Mouse (Mus musculus) heart, embryonic 10.5 days (tissue): ENCODE measurements around the gene Ptgis. TPM values are rescaled to one million over a fixed set of nuclear protein-coding genes. Genes with fewer than 3 reads are reported as not detected.

Experiments used
- DNase-seq: peaks from one replicate; pipeline ENCODE4 v3.0.0-alpha.2; 2017; ENCODE audit warnings: low spot score
- H3K27ac ChIP-seq: fragments of 300-500 bp; sonication (generic); 2 replicates; pipeline ENCODE4 v1.5.1; 2016; ENCODE audit warnings: mild to moderate bottlenecking
- H3K27me3 ChIP-seq: fragments of 300-500 bp; sonication (generic); 2 replicates; pipeline ENCODE4 v1.6.1; 2016; ENCODE audit warnings: mild to moderate bottlenecking; ENCODE audit not compliant: poor library complexity, insufficient read depth, severe bottlenecking
- H3K36me3 ChIP-seq: fragments of 300-500 bp; sonication (generic); 2 replicates; pipeline ENCODE4 v1.6.1; 2016; ENCODE audit warnings: mild to moderate bottlenecking, moderate library complexity
- H3K4me1 ChIP-seq: fragments of 300-500 bp; sonication (generic); 2 replicates; pipeline ENCODE4 v1.6.1; 2016; ENCODE audit warnings: mild to moderate bottlenecking
- H3K4me3 ChIP-seq: fragments of 300-500 bp; sonication (generic); 2 replicates; pipeline ENCODE4 v1.5.1; 2016; ENCODE audit warnings: mild to moderate bottlenecking, moderate library complexity
- H3K9me3 ChIP-seq: fragments of 300-500 bp; sonication (generic); 2 replicates; pipeline ENCODE4 v1.6.1; 2016; ENCODE audit warnings: mild to moderate bottlenecking, moderate library complexity
- WGBS: fragments of 180-500 bp; shearing (Covaris S2); methylation state at CpG from one replicate; pipeline ENCODE4 v1.1.7; 2016; 5-methylcytosine and 5-hydroxymethylcytosine counted together
- polyA plus RNA-seq: library from polyadenylated mRNA; unstranded; fragments of >200 nt; fragmentation: Nextera tagmentation; extraction: Ambion mirVana; gene quantifications from 2 replicates; pipeline ENCODE4 v1.2.1, GENCODE M21; 2016

The Ptgis gene
- 16.3 and 21.4 TPM in 2 replicates for polyA plus RNA-seq

GRCm38 (mm10) chr2:167240008-167240964 lies at the start of gene Ptgis:
Gene Ptgis (minus strand): TSS chr2:167240604.
- H3K27me3 ChIP-seq, result 0 out of 2 replicates have a peak, but pooled peaks cover 5% of the 10 kb centered on the region
- peak within 1 kb of the TSS; percentile 88 for H3K27ac ChIP-seq
- WGBS, result 3% methylated on average over 45 of the region's 45 CpGs
- H3K36me3 ChIP-seq, result no peaks in the 10 kb centered on the region
- no peaks in the 10 kb centered on the region for H3K9me3 ChIP-seq
- H3K4me3 ChIP-seq, result peak within 1 kb of the TSS; percentile 68
- peak; percentile 82 for DNase-seq
- peaks cover 20% of the 10 kb centered on the region for H3K4me1 ChIP-seq

- Histone ChIP-seq H3K4me1 (peaks cover 9% of the 10 kb centered on the region; the same call in 1 of the 2 replicates), H3K27ac (no peak overlapping the region), H3K4me3 (no peak overlapping the region), H3K36me3 (no peaks in the 10 kb centered on the region), H3K9me3 (no peaks in the 10 kb centered on the region), H3K27me3 (no peaks in the 10 kb centered on the region)
- WGBS, result 91% methylated on average over 13 of the region's 13 CpGs
- DNase-seq, result no peak
These were observed 41.1 kb upstream of the Ptgis start for GRCm38 (mm10) chr2:167281461-167281860.

GRCm38 (mm10) chr2:167280986-167281310 lies 40.5 kb upstream of the Ptgis start:
- H3K27me3 ChIP-seq, result no peaks in the 10 kb centered on the region

GRCm38 (mm10) chr2:167280090-167280985 lies 39.9 kb upstream of the Ptgis start:
- no peak overlapping the region for H3K27ac ChIP-seq
- no peaks in the 10 kb centered on the region for H3K27me3 ChIP-seq
- 47% methylated on average over 26 of the region's 26 CpGs for WGBS
- H3K9me3 ChIP-seq, result no peaks in the 10 kb centered on the region
- H3K4me1 ChIP-seq, result peaks cover 9% of the 10 kb centered on the region; the same call in 1 of the 2 replicates
- no peaks in the 10 kb centered on the region for H3K36me3 ChIP-seq
- H3K4me3 ChIP-seq, result no peak overlapping the region
- peak; percentile 89 for DNase-seq

More at GRCm38 (mm10) chr2:167280986-167281310, 40.5 kb upstream of the Ptgis start:
- H3K9me3 ChIP-seq, result no peaks in the 10 kb centered on the region
- WGBS, result 68% methylated on average over 4 of the region's 4 CpGs
- H3K4me1 ChIP-seq, result peaks cover 9% of the 10 kb centered on the region; the same call in 1 of the 2 replicates
- no peak overlapping the region for H3K27ac ChIP-seq
- no peak for DNase-seq
- no peaks in the 10 kb centered on the region for H3K36me3 ChIP-seq
- H3K4me3 ChIP-seq, result no peak overlapping the region

- Histone ChIP-seq H3K27me3 (no peaks in the 10 kb centered on the region), H3K4me1 (peaks cover 12% of the 10 kb centered on the region; the same call in 1 of the 2 replicates), H3K4me3 (no peak overlapping the region), H3K27ac (no peak overlapping the region), H3K9me3 (no peaks in the 10 kb centered on the region), H3K36me3 (no peaks in the 10 kb centered on the region)
- WGBS, result 54% methylated on average over 17 of the region's 17 CpGs
- DNase-seq, result no peak
These were observed 38.5 kb upstream of the Ptgis start for GRCm38 (mm10) chr2:167278751-167279526.

GRCm38 (mm10) chr2:167278011-167278410 lies 37.6 kb upstream of the Ptgis start:
- Histone ChIP-seq H3K4me1 (peaks cover 12% of the 10 kb centered on the region; the same call in 1 of the 2 replicates), H3K36me3 (no peaks in the 10 kb centered on the region), H3K9me3 (no peaks in the 10 kb centered on the region), H3K27ac (no peak overlapping the region), H3K27me3 (no peaks in the 10 kb centered on the region), H3K4me3 (no peak overlapping the region)
- 81% methylated on average over 7 of the region's 7 CpGs for WGBS
- DNase-seq, result no peak

GRCm38 (mm10) chr2:167277026-167277425 lies 36.6 kb upstream of the Ptgis start:
- no peaks in the 10 kb centered on the region for H3K36me3 ChIP-seq
- whole genome bisulfite sequencing, result 82% methylated on average over 13 of the region's 13 CpGs
- no peak overlapping the region for H3K27ac ChIP-seq
- peaks cover 12% of the 10 kb centered on the region; the same call in 1 of the 2 replicates for H3K4me1 ChIP-seq
- no peak for DNase-seq
- no peaks in the 10 kb centered on the region for H3K9me3 ChIP-seq
- H3K27me3 ChIP-seq, result no peaks in the 10 kb centered on the region
- H3K4me3 ChIP-seq, result no peak overlapping the region

GRCm38 (mm10) chr2:167275856-167276255 lies 35.5 kb upstream of the Ptgis start:
- H3K27me3 ChIP-seq, result no peaks in the 10 kb centered on the region
- no peaks in the 10 kb centered on the region for H3K9me3 ChIP-seq
- peaks cover 10% of the 10 kb centered on the region; the same call in 1 of the 2 replicates for H3K4me1 ChIP-seq
- DNase-seq, result no peak
- no peak overlapping the region for H3K4me3 ChIP-seq
- no peak overlapping the region for H3K27ac ChIP-seq
- 83% methylated on average over 10 of the region's 10 CpGs for WGBS
- no peaks in the 10 kb centered on the region for H3K36me3 ChIP-seq

GRCm38 (mm10) chr2:167274713-167275465 lies 34.5 kb upstream of the Ptgis start:
- 54% methylated on average over 10 of the region's 10 CpGs for WGBS
- DNase-seq, result no peak
- Histone ChIP-seq H3K9me3 (no peaks in the 10 kb centered on the region), H3K27me3 (no peaks in the 10 kb centered on the region), H3K27ac (no peak overlapping the region), H3K4me3 (no peak overlapping the region), H3K36me3 (no peaks in the 10 kb centered on the region), H3K4me1 (peaks cover 7% of the 10 kb centered on the region; the same call in 1 of the 2 replicates)

- Histone ChIP-seq H3K27me3 (no peaks in the 10 kb centered on the region), H3K4me1 (peaks cover 6% of the 10 kb centered on the region; the same call in 1 of the 2 replicates), H3K27ac (0 out of 2 replicates have a peak overlapping the region, but pooled peaks have one; percentile 12), H3K36me3 (no peaks in the 10 kb centered on the region), H3K9me3 (no peaks in the 10 kb centered on the region), H3K4me3 (no peak overlapping the region)
- WGBS, result 75% methylated on average over 13 of the region's 13 CpGs
- no peak for DNase-seq
These were observed 32.9 kb upstream of the Ptgis start for GRCm38 (mm10) chr2:167273206-167273740.

- H3K27ac ChIP-seq, result no peak overlapping the region
- DNase-seq, result no peak
- H3K9me3 ChIP-seq, result no peaks in the 10 kb centered on the region
- H3K4me1 ChIP-seq, result peaks cover 8% of the 10 kb centered on the region; the same call in 1 of the 2 replicates
- no peaks in the 10 kb centered on the region for H3K36me3 ChIP-seq
- no peak overlapping the region for H3K4me3 ChIP-seq
- 71% methylated on average over 3 of the region's 3 CpGs for WGBS
- H3K27me3 ChIP-seq, result no peaks in the 10 kb centered on the region
These were observed 32.3 kb upstream of the Ptgis start for GRCm38 (mm10) chr2:167272706-167273105.
